Mouse (Mus musculus): ENCODE data around the gene Gm20388. TPM values are rescaled to one million over a fixed set of nuclear protein-coding genes. Genes with fewer than 3 reads are reported as not detected.
"Not testable (repeated sequence)": the region's sequence is repeated elsewhere in the genome, so short reads cannot be mapped to it uniquely, and the experiment has no call there.

The Gm20388 gene
- total RNA-seq, 2 experiments from 2014 or later, result 10.3 to 10.6 TPM

GRCm38 (mm10) chr8:121130522-121130921, 1219.9 kb downstream of the Gm20388 start:
- DNase-seq (ENCODE audit: low spot score in 2 of 2), result no peak
- intact Hi-C loops (cut with DNase I), result no loop called here

DNA sequence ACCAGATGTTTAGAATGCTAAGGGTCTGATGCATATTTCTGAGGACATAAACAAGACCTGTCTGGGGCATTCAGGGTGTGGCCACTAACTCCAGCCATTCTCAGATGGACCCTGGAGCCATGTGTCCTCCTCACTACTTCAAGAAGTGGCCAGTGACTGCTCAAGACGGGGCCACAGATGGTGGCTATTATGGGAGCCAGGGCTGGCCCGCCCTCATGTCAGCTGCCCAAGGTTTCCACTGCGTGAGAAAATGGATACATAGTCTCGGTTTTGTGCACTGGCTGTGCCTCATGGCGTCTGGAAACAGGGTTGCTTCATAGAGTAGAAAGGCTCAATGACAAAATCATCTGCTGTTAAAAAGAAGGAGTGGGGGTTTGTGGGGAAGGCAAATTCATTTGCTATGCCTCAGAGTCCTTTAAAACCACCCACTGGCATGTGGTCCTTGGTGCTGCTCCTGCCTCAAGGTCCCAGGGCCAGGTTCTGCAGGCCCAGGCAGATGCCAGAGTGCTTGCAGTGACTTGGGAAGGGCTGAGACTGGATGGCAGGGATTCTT, 1222.4 kb downstream of the Gm20388 start:
- DNase-seq (ENCODE audit: low spot score in 2 of 2), result no peak
- intact Hi-C loops (cut with DNase I), result no loop called here

- intact Hi-C loops (cut with DNase I), result no loop called here
- DNase-seq (ENCODE audit: low spot score in 2 of 2), result no peak
Observed at GRCm38 (mm10) chr8:121134102-121134501, 1223.5 kb downstream of the Gm20388 start.

- no peak for DNase-seq (ENCODE audit: low spot score in 2 of 2)
- intact Hi-C loops (cut with DNase I), result no loop called here
Observed at GRCm38 (mm10) chr8:121134512-121134911, 1223.9 kb downstream of the Gm20388 start.

GRCm38 (mm10) chr8:121136856-121137255, 1226.2 kb downstream of the Gm20388 start:
- no peak for DNase-seq (ENCODE audit: low spot score in 2 of 2)
- intact Hi-C loops (cut with DNase I), result no loop called here

GRCm38 (mm10) chr8:121145457-121146134, 1235.0 kb downstream of the Gm20388 start:
- DNase-seq (ENCODE audit: low spot score in 2 of 2); intact Hi-C loops (cut with DNase I): not testable (repeated sequence)

GRCm38 (mm10) chr8:121148573-121149083, 1238.0 kb downstream of the Gm20388 start:
- intact Hi-C loops (cut with DNase I), result no loop called here
- DNase-seq (ENCODE audit: low spot score in 2 of 2), result no peak

DNA sequence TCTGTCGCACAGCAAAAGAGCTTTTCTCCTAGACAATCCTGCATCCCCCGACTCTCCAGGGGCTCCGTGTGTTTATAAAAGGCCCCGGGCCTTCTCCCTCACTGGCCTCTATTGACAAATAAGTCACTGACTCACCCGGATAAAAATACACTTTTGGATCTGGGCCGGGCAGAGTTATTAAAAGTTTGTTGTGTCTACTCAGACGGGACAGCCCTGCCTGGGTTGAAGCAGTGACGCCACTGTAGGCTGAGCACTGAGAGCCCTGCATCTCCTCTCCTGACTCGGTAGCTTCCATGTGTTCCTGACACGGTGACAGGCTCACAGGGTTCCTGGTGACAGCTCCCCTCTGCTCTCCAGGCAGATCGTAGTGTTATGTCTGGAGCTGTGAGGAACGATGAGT, 1241.8 kb downstream of the Gm20388 start:
- no peak for DNase-seq (ENCODE audit: low spot score in 2 of 2)
- intact Hi-C loops (cut with DNase I), result no loop called here

GRCm38 (mm10) chr8:121156990-121157491, 1246.4 kb downstream of the Gm20388 start:
- intact Hi-C loops (cut with DNase I), result no loop called here
- no peak for DNase-seq (ENCODE audit: low spot score in 2 of 2)

DNA sequence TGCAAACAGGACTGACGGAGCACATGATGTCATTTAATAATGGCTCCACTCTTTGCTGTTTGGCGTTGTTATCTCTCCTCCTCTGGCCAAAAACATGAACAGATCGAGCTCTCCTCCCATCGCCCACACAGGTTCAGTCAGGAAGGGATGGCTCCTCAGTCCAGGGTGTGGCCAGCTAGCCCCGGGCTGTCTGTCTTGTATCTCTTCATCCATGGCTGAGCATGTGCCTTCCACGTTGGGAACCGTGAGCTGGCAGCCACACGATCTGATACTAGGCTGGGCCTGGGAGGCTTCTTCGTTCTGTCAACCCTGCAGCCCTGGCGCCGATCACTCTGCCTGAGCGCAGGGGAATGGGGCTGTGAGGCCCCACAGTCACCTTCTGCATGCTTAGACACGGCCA, 1248.2 kb downstream of the Gm20388 start:
- intact Hi-C loops (cut with DNase I), result no loop called here
- DNase-seq (ENCODE audit: low spot score in 2 of 2), result no peak

- intact Hi-C loops (cut with DNase I), result no loop called here
- no peak for DNase-seq (ENCODE audit: low spot score in 2 of 2)
Observed at GRCm38 (mm10) chr8:121161437-121161836, 1250.8 kb downstream of the Gm20388 start.

DNA sequence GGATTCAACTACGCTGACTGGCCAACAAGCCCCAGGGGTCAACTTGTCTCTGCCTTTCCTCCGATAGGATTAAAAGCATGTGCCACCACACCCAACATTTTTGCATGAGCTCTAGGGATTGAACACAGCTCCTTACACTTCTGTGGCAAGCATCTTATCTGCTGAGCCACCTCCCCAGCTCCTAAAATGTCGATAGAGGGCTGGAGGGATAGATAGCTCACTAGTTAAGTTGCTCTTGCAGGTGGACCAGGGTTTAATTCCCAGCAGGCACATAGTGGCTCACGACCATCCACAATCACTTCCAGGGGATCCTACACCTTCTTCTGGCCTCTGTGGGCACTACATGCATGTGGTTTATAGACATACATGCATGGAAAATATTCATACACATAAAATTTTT, 1251.8 kb downstream of the Gm20388 start:
- intact Hi-C loops (cut with DNase I), result no loop called here
- DNase-seq (ENCODE audit: low spot score in 2 of 2), result no peak

- DNase-seq (ENCODE audit: low spot score in 2 of 2), result no peak
- intact Hi-C loops (cut with DNase I), result no loop called here
Observed at GRCm38 (mm10) chr8:121162906-121163695, 1252.5 kb downstream of the Gm20388 start.

DNA sequence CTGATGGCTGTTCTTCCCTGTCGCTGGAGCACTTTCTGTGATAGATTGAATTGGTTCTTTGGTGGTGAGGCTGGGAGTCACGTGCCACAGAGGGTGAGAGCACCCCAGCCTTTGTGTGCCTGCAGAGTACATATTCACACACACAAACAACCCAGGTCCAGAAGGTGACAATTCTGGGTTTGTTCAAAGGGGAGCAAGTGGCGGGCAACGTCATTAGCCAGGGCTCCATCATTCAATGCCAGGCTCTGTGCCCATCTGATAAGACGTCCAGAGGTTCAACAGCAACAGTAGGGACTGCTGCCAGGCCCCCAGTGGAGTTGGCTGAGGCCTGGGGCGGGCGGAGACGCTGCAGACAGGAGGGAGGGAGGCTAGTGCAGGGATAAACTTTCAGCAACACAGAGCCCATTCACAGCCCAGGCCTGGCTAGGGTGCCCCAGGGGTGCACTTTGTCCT, 1253.4 kb downstream of the Gm20388 start:
- intact Hi-C loops (cut with DNase I), result no loop called here
- no peak for DNase-seq (ENCODE audit: low spot score in 2 of 2)

DNA sequence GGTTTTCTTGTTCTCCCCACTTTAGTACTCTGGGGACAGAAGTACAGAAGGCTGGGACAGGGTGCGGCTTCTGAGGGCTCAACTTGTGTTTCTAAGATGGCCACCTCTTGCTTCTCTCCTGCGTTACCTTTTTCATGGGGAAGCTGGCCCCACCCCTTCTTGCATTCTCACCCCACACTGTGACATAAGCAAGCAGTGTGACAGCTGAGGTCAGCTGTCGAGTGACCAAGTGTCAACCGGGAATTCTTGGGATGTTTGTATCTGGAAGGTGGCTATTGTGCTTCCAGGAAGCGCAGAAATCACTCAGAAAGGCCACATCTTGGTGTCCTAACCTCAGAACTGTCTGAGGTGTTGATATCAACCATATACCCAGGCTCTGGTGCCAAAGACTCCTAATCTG, 1257.4 kb downstream of the Gm20388 start:
- intact Hi-C loops (cut with DNase I), result no loop called here
- DNase-seq (ENCODE audit: low spot score in 2 of 2), result no peak

GRCm38 (mm10) chr8:121170116-121170515, 1259.5 kb downstream of the Gm20388 start:
- DNase-seq (ENCODE audit: low spot score in 2 of 2), result no peak
- intact Hi-C loops (cut with DNase I), result no loop called here

GRCm38 (mm10) chr8:121170626-121171552, 1260.2 kb downstream of the Gm20388 start:
- intact Hi-C loops (cut with DNase I), result no loop called here
- DNase-seq (ENCODE audit: low spot score in 2 of 2), result peak; percentile 7 to 18

- intact Hi-C loops (cut with DNase I), result no loop called here
- no peak for DNase-seq (ENCODE audit: low spot score in 2 of 2)
Observed at GRCm38 (mm10) chr8:121172567-121172966, 1261.9 kb downstream of the Gm20388 start.

- DNase-seq (ENCODE audit: low spot score in 2 of 2), result no peak
- intact Hi-C loops (cut with DNase I), result no loop called here
Observed at GRCm38 (mm10) chr8:121174178-121174577, 1263.5 kb downstream of the Gm20388 start.
